Mouse (Mus musculus) testis, adult 2 months (tissue): ENCODE results near the gene Zmiz1. TPM values are rescaled to one million over a fixed set of nuclear protein-coding genes. Genes with fewer than 3 reads are reported as not detected.
A peak's percentile ranks its signal among the peaks of the same experiment; 100 is the strongest.

Experiments
- H3K27ac ChIP-seq: fragments of 200-500 bp; 2 replicates; pipeline ENCODE4 v1.5.1; 2012; ENCODE audit warnings: low read depth, low read length; ENCODE audit not compliant: control insufficient read depth, insufficient read depth
- H3K27me3 ChIP-seq: fragments of 200-500 bp; 2 replicates; pipeline ENCODE4 v1.6.1; 2012; ENCODE audit warnings: mild to moderate bottlenecking, low read length, moderate library complexity; ENCODE audit not compliant: control insufficient read depth, insufficient read depth
- H3K36me3 ChIP-seq: fragments of 200-500 bp; 2 replicates; pipeline ENCODE4 v1.6.1; 2012; ENCODE audit warnings: mild to moderate bottlenecking, low read length; ENCODE audit not compliant: control insufficient read depth, insufficient read depth
- H3K4me1 ChIP-seq: fragments of 200-500 bp; 2 replicates; pipeline ENCODE4 v1.6.1; 2012; ENCODE audit warnings: low read length; ENCODE audit not compliant: control insufficient read depth, insufficient read depth
- H3K4me3 ChIP-seq: fragments of 200-500 bp; 2 replicates; pipeline ENCODE4 v1.5.1; 2012; ENCODE audit warnings: low read depth, mild to moderate bottlenecking, low read length, moderate library complexity, mixed read lengths; ENCODE audit not compliant: control insufficient read depth
- CTCF ChIP-seq: fragments of 200-500 bp; IDR thresholded peaks from 2 replicates; pipeline ENCODE4 v1.5.1; 2012; ENCODE audit warnings: low read depth, mild to moderate bottlenecking, inconsistent platforms, low read length, moderate library complexity; ENCODE audit not compliant: control insufficient read depth, insufficient read depth, insufficient replicate concordance
- POLR2A ChIP-seq: fragments of 200-500 bp; IDR thresholded peaks from 2 replicates; pipeline ENCODE4 v1.6.1; 2012; ENCODE audit warnings: low read depth, mild to moderate bottlenecking, inconsistent platforms, low read length, moderate library complexity; ENCODE audit not compliant: control insufficient read depth
- polyA plus RNA-seq: library from polyadenylated mRNA; depleted of rRNA; stranded (reverse); fragments of >200 nt; gene quantifications from 2 replicates; pipeline ENCODE4 v1.2.3, GENCODE M21; 2012

The Zmiz1 gene
- polyA plus RNA-seq, 1 experiment: 9.1 TPM

DNA sequence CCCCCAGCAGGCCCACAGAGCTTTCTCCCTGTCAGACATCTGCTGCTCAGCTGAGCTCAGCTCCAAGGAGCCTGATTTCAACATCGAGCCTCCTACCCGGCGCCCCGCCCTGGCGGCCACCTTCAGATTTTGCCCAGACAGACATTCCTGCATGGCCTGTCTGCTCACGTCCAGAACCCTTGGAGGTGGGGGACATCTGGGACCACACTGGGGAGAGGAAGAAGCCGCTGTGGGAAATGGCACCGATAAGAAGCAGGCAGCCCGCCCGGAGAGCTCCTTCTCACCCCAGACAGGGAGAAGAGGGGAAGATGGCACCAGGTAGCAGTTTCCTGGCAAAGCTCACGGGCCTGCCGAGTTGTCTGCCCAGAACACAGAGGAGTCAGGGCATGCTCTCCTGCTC is 140.9 kb downstream of the Zmiz1 start:
- H3K27ac ChIP-seq: no peak overlapping the region
- no peaks in the 10 kb centered on the region for H3K4me1 ChIP-seq
- H3K36me3 ChIP-seq: no peaks in the 10 kb centered on the region
- H3K27me3 ChIP-seq: no peaks in the 10 kb centered on the region
- no peak for TF ChIP-seq POLR2A
- TF ChIP-seq CTCF: no peak
- H3K4me3 ChIP-seq: no peak overlapping the region

DNA sequence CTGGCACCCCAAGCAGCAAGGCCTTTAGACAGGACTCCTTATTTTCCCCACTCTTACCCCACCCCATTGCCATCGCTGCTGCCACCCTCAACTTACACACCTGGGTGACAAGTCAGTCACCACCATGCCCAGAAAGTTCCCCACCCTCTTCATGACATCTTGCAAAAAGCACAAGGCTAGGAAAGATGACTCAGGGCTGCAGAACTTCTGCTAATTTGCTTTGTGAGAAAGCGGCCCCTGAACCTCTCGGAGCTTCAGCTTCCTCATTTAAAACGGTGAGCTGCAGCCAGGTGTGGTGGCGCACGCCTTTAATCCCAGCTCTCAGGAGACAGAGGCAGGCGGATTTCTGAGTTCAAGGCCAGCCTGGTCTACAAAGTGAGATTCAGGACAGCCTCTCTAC is 141.4 kb downstream of the Zmiz1 start:
- Histone ChIP-seq H3K36me3 (no peaks in the 10 kb centered on the region), H3K27me3 (no peaks in the 10 kb centered on the region), H3K27ac (no peak overlapping the region), H3K4me1 (no peaks in the 10 kb centered on the region), H3K4me3 (no peak overlapping the region)
- TF ChIP-seq POLR2A: no peak
- TF ChIP-seq CTCF: no peak

- Histone ChIP-seq H3K36me3 (no peaks in the 10 kb centered on the region), H3K27ac (no peak overlapping the region), H3K4me3 (no peak overlapping the region), H3K27me3 (no peaks in the 10 kb centered on the region), H3K4me1 (no peaks in the 10 kb centered on the region)
- TF ChIP-seq POLR2A: no peak
- TF ChIP-seq CTCF: no peak
Observed at GRCm38 (mm10) chr14:25600951-25601350, 142.0 kb downstream of the Zmiz1 start.

DNA sequence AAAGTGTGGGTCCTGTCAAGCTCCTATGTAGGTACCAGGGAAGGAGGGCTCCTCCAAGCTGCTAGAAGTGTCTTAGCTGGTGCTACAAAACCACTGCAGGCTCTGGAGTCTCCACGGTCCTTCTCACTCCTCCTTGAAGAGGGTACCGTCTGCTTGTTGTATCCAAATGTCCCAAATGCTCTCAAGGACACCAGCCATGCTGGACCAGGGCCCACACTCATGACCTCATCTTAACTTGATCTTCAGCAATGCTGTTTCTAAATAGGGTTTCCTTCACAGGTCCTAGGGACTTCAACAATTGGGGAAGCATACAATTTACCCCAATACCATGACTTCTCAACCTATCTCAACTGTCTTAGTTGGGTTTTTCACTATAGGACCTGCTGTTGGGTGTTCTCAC is 143.0 kb downstream of the Zmiz1 start:
- Histone ChIP-seq H3K4me1 (peaks cover 6% of the 10 kb centered on the region), H3K27me3 (no peaks in the 10 kb centered on the region), H3K27ac (no peak overlapping the region), H3K4me3 (no peak overlapping the region), H3K36me3 (no peaks in the 10 kb centered on the region)
- TF ChIP-seq POLR2A: no peak
- no peak for TF ChIP-seq CTCF

DNA sequence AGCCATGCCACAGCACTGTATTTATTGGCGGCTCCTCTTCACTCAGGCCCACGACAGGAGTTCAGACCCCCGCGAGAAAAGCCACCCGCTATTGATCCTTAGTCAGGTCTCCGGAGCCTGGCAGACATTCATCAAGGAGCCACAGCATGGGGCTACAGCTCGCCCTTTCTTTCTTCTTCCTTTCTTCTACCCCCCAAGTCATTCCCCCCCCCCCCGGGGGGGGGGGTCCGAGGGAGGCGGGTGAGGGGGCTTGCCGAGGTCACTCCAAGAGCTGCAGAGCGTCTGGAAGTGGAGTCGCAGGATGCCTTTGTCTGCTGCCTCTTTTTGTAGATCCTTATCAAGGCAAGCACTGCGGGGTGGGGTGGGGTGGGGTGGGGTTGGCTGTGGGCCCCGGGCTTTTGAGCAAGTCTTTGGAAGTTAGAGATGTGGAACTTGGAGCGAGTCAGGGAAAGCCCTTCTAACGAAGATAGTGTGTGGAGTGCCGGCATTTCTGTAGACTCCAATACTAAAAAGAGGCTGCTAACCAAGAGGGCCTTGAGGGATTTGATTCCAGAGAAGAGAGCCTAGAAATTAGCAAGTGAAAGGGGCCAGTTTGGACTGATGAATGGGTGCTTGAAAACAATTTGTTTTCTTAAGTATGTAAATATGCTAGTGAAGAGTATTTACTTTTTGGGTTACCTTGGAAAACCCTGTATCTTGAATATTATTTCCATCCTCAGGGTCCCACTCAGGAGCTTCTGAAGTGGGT is 145.6 kb downstream of the Zmiz1 start:
- TF ChIP-seq POLR2A (no peak), CTCF (no peak)
- no peaks in the 10 kb centered on the region for H3K36me3 ChIP-seq
- no peaks in the 10 kb centered on the region for H3K27me3 ChIP-seq
- H3K4me3 ChIP-seq: no peak overlapping the region
- peaks cover 14% of the 10 kb centered on the region for H3K4me1 ChIP-seq
- no peak overlapping the region for H3K27ac ChIP-seq

DNA sequence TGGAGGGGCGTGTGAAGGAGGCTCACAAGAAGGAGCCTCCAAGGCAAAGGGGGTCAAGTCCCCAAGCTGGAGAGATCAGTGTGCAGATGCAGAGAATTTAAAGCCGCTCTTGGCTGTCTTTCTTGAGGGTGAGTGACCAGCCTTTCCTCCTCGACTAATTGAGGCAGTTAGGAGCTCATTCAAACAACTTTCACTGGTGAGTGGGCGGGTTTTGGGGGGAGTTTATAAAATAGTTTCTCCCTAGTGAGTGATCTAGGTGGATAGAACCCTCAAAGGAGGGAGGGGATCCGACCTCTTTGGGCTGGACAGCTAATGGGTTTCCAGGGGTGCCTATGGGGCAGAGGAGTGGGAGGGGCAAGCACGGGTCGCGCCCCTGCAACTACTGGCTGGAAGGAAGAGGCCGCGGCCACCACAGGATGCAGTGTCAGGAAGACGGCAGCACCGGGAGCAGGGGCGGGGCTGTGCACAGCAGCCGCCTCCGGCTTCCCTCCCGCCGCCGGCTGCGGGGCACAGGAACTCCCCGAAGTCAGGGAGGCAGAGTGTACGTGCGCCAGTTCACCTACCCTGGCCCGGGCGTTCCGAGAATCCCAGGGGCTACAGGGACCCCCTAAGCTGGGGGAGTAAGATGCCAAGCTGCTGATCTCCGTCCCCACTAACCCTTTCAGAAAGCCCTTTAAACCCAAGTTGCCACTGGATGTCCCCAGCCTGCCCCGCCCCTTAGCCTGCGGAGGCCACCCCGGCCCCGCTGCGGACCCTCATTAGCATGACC is 147.6 kb downstream of the Zmiz1 start:
- TF ChIP-seq POLR2A (no peak), CTCF (no peak)
- H3K27ac ChIP-seq: no peak overlapping the region
- H3K4me3 ChIP-seq: peak overlapping the region; percentile 73
- no peaks in the 10 kb centered on the region for H3K36me3 ChIP-seq
- H3K4me1 ChIP-seq: peaks cover 14% of the 10 kb centered on the region
- no peaks in the 10 kb centered on the region for H3K27me3 ChIP-seq

DNA sequence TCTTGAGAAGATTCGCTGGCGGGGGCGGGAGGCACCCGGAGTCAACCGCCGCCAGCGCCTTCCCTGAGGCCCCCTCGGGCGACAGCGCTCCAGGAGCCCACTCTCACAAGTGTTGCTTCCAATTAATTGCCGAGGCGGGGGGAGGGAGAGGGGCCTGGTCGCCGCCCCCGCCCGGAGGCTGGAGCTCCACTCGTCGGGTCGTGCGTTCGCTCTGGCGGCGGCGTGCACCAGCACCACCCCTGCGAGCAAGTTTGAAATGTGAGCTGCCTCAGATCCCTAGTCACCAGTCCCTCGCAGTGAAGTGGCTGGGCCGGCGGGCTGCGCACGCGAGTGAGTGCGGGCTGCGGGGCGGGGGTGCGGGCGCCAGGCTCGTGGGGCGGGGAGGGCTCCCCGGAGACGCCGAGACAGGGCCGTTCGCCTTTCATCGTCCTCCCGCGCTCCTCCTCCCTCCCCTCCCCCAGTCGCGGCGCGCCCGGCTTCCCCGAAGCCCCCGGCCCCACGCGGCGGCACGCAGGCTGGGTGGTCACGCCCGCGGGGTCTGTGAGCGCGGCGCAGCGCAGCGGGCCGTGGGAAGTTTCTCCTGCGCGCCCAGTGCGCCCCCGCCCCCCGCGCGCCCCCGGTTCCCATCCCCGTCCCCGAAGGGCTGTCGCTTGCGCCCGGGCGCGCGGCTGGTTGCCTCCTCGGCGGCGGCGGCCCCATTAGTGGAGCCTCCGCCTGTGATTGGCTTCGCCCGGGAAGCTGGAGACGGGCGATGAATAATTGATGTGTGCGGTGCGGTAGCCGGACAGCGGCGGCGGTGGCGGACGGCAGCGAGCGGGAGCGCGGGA is 148.4 kb downstream of the Zmiz1 start:
- H3K4me1 ChIP-seq: peaks cover 14% of the 10 kb centered on the region
- H3K27ac ChIP-seq: no peak overlapping the region
- TF ChIP-seq CTCF (no peak), POLR2A (no peak)
- peak overlapping the region; percentile 75 for H3K4me3 ChIP-seq
- no peaks in the 10 kb centered on the region for H3K27me3 ChIP-seq
- H3K36me3 ChIP-seq: no peaks in the 10 kb centered on the region
